Mouse (Mus musculus) C2C12 (cell line): ENCODE measurements at regions not wholly inside any gene's neighbourhood (a gene's known extent, or its start where the extent isn't known, plus 50 kb on each side); places are given as distances from the start of the nearest gene placed in this dataset.

Source experiments
- H3K27me3 ChIP-seq: one replicate; pipeline ENCODE4 v1.6.1; 2011; ENCODE audit not compliant: control insufficient read depth, insufficient read depth, insufficient read length
- H3K36me3 ChIP-seq: one replicate; pipeline ENCODE4 v1.6.1; 2011; ENCODE audit not compliant: control insufficient read depth, insufficient read depth
- H3K4me3 ChIP-seq: one replicate; pipeline ENCODE4 v1.5.1; 2011; ENCODE audit warnings: mild to moderate bottlenecking, control low read depth; ENCODE audit not compliant: poor library complexity, insufficient read depth, severe bottlenecking
- H3K79me2 ChIP-seq: one replicate; pipeline ENCODE4 v1.6.1; 2011; ENCODE audit not compliant: control insufficient read depth, insufficient read depth
- H3K79me3 ChIP-seq: one replicate; pipeline ENCODE4 v1.6.1; 2011; ENCODE audit warnings: low read depth, control low read depth
- H3ac ChIP-seq: one replicate; pipeline ENCODE3; 2011; ENCODE audit warnings: low read depth; ENCODE audit not compliant: control insufficient read depth, insufficient read length
- CEBPB ChIP-seq: IDR thresholded peaks from one replicate; pipeline ENCODE4 v1.6.1; 2011; ENCODE audit warnings: low read depth, mild to moderate bottlenecking, control low read depth, moderate library complexity
- CTCF ChIP-seq: IDR thresholded peaks from one replicate; pipeline ENCODE4 v1.5.1; 2011; ENCODE audit not compliant: control insufficient read depth, insufficient read depth, insufficient read length
- FOSL1 ChIP-seq: IDR thresholded peaks from one replicate; pipeline ENCODE4 v1.8.0; 2011; ENCODE audit warnings: mild to moderate bottlenecking, low read length; ENCODE audit not compliant: poor library complexity, insufficient read depth, severe bottlenecking
- MAX ChIP-seq: IDR thresholded peaks from one replicate; pipeline ENCODE4 v1.6.1; 2011; ENCODE audit warnings: mild to moderate bottlenecking, control low read depth
- MYOD1 ChIP-seq: IDR thresholded peaks from one replicate; pipeline ENCODE4 v1.6.1; 2011; ENCODE audit warnings: low read depth; ENCODE audit not compliant: control insufficient read depth, insufficient read length
- MYOG ChIP-seq: IDR thresholded peaks from one replicate; pipeline ENCODE4 v1.6.1; 2011; ENCODE audit not compliant: control insufficient read depth, insufficient read length; ENCODE audit errors: extremely low read depth
- USF1 ChIP-seq: IDR thresholded peaks from one replicate; pipeline ENCODE4 v1.6.1; 2011; ENCODE audit warnings: low read depth, mild to moderate bottlenecking, control low read depth, moderate library complexity

DNA sequence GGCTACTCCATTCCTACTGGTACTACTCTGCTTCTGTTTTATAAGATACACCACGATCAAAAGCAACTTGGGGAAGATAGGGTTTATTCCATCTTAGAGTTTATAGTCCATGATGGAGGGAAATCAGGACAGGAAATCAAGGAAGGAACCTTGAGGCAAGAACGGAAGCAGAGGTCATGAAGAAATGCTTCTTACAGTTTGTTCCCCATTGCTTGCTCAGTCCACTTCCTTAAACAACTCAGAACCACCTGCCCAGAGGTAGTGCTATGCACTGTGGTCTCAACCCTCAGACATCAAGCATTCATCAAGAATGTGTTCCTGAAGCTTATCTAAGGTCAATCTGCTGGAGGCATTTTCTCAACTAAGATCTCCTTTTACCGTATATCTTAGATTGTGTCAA, 189.8 kb downstream of the Lmo4 start:
- TF ChIP-seq FOSL1 = no peak
- TF ChIP-seq CEBPB = no peak
- TF ChIP-seq MAX = no peak
- H3ac ChIP-seq = no peak overlapping the region
- no peaks in the 10 kb centered on the region for H3K36me3 ChIP-seq
- no peaks in the 10 kb centered on the region for H3K79me3 ChIP-seq
- no peak overlapping the region for H3K4me3 ChIP-seq
- no peaks in the 10 kb centered on the region for H3K79me2 ChIP-seq
- H3K27me3 ChIP-seq = no peaks in the 10 kb centered on the region

DNA sequence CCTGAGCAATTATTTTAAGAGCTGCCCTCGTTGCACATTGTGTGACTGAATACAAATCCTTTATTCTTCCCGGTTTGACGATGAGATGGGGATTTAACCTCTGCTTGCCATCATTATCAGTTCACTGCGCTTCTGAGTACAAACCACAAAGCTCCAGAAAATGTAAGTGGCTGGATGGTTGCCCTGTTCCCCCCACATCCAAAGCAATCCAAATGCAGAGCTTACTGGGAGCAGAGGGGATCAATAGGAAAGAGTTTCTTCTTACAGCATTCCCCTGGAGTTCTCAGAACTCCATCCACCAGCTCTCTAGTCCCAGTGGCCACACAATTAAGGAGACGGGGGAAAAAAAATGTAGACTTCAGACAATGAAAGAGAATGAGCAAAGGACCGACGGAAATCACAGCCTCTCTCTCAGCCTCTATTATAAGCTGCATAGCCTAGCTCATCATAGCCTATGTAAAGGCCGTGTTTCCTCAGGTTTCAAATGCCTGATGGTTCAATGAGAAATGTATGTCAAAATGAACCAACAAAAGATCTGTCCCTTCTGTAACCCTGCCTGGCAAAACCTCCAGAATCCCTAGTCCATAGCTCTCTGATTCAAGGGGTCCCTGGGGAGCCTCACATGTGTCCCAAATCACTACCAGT, 191.4 kb downstream of the Lmo4 start:
- no peaks in the 10 kb centered on the region for H3K79me2 ChIP-seq
- H3K36me3 ChIP-seq = no peaks in the 10 kb centered on the region
- no peaks in the 10 kb centered on the region for H3K79me3 ChIP-seq
- H3ac ChIP-seq = no peak overlapping the region
- no peak overlapping the region for H3K4me3 ChIP-seq
- no peaks in the 10 kb centered on the region for H3K27me3 ChIP-seq
- TF ChIP-seq MAX (no peak), CTCF (no peak), FOSL1 (no peak)

DNA sequence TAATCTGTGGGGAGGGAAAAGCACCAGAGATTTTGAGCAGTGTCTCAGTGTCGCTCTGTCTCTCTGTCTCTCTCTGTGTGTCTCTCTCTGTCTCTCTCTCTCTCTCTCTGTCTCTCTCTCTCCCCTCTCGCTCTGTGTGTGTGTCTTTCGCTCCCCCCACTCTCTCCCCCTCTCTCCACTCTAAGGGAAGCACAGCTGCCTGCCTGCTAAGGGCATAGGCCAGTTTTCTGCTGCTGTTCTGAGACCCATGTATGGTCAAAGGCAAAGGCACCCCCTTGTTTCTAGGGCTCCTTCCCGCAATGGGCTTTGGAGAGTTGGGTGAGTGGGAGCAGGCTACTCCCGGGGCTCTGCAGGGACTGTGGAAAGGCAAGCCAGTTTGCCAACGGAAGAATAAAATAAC, 192.2 kb downstream of the Lmo4 start:
- TF ChIP-seq USF1 = no peak
- no peak for TF ChIP-seq CTCF
- no peak for TF ChIP-seq FOSL1
- TF ChIP-seq MYOD1 = no peak
- TF ChIP-seq MAX = no peak
- no peak for TF ChIP-seq CEBPB
- TF ChIP-seq MYOG = no peak
- no peak overlapping the region for H3ac ChIP-seq
- no peaks in the 10 kb centered on the region for H3K79me3 ChIP-seq
- no peaks in the 10 kb centered on the region for H3K79me2 ChIP-seq
- H3K27me3 ChIP-seq = no peaks in the 10 kb centered on the region
- H3K4me3 ChIP-seq = no peak overlapping the region
- H3K36me3 ChIP-seq = no peaks in the 10 kb centered on the region

DNA sequence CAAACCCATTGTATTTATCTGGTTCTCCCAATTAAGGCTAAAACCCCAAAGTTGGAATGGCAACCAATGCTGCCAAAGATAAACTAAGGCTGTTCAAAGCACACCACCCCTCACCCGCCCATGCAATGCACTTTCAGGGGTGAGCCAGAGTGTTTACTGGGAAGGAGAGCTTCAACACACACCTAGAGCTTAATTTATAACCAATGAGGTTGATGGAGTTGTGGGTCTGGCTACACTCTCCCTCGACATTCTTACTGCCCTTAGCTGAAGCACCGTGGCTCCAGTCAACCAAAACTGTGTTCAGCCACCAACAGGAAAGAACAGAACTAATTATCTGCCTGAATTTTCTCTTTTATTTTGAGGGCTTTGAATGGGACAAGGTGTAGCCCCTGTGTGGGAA, 192.8 kb downstream of the Lmo4 start:
- no peaks in the 10 kb centered on the region for H3K36me3 ChIP-seq
- no peaks in the 10 kb centered on the region for H3K27me3 ChIP-seq
- no peaks in the 10 kb centered on the region for H3K79me2 ChIP-seq
- H3K4me3 ChIP-seq = no peak overlapping the region
- no peak overlapping the region for H3ac ChIP-seq
- no peaks in the 10 kb centered on the region for H3K79me3 ChIP-seq
- TF ChIP-seq USF1 = no peak
- no peak for TF ChIP-seq CTCF
- no peak for TF ChIP-seq MAX
- TF ChIP-seq CEBPB = no peak
- TF ChIP-seq MYOG = no peak
- no peak for TF ChIP-seq FOSL1
- TF ChIP-seq MYOD1 = no peak

DNA sequence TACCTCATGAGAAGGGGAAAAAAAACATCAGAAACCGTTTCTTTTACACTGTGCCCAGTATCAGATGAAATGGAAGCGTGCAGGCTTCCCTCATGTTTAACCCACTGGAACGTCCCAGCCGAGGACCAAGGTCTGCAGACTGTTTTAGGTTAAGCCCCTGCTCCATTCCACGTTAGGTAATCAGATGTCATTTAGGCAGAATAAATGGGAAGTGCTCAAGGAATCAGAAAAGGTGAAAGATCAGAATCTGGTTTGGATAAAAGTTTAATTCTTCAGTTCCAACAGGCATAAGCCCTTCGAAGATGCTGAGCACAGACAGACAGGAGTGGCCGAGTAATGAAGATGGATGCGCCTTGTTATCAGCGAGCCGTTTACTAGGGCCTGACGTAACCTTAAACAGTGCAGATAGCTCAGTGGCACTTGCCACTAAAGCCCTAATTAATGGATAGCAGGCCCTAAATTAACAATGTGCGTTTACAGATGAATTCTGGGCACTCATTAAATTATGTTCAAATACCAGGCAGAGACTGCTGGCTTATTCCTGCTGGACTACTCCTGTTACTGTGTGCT, 193.5 kb downstream of the Lmo4 start:
- Histone ChIP-seq H3K79me2 (no peaks in the 10 kb centered on the region), H3K79me3 (no peaks in the 10 kb centered on the region), H3K4me3 (no peak overlapping the region), H3K27me3 (no peaks in the 10 kb centered on the region), H3ac (no peak overlapping the region), H3K36me3 (no peaks in the 10 kb centered on the region)
- TF ChIP-seq USF1 (no peak), FOSL1 (no peak), MYOD1 (no peak), CTCF (no peak), MAX (no peak), CEBPB (no peak), MYOG (no peak)

DNA sequence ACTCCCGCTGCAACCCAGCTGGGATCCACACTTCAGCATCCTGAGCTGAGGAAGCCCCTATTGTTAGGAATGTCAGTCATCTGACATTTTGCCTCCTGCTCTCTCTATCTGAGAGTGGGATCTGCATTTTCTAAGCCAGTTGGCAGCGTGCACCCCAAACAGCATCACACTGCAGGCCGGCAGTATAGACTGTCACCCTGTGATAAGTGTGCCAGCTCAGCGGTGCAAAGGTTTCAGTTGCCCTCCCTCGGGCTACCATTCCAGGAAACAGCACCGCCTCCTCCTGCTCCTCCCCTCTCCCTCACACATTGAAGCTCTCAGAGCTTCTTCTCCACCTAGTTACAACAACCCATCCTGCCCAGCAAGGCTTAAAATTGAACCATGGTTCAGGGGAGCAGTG, 194.5 kb downstream of the Lmo4 start:
- no peaks in the 10 kb centered on the region for H3K79me3 ChIP-seq
- no peaks in the 10 kb centered on the region for H3K79me2 ChIP-seq
- TF ChIP-seq MYOD1 (no peak), MYOG (no peak), MAX (no peak), CTCF (no peak), USF1 (no peak)
- no peaks in the 10 kb centered on the region for H3K36me3 ChIP-seq
- H3K4me3 ChIP-seq = no peak overlapping the region
- no peak overlapping the region for H3ac ChIP-seq
- no peaks in the 10 kb centered on the region for H3K27me3 ChIP-seq
